Mouse (Mus musculus) frontal cortex, postnatal 10 days (tissue): Measurements from ENCODE around the gene Rcn3.
"Not testable (repeated sequence)": the region's sequence is repeated elsewhere in the genome, so short reads cannot be mapped to it uniquely, and the experiment has no call there.

Experiments
- DNase-seq, 2 experiments: peaks; one replicate each; pipeline ENCODE4 v3.0.0; 2022; ENCODE audit warnings: low spot score in 2 of 2, mixed read lengths in 1 of 2

Rcn3 gene

GRCm38 (mm10) chr7:45092048-45092447 is at the start of gene Rcn3:
Rcn3 (minus strand) TSS chr7:45092221.
- peak; percentile 66 to 70 for DNase-seq

GRCm38 (mm10) chr7:45141319-45141718 is 49.3 kb upstream of the Rcn3 start:
- DNase-seq = no peak

- DNase-seq = no peak
These were observed 48.1 kb upstream of the Rcn3 start for GRCm38 (mm10) chr7:45139904-45140723.

DNA sequence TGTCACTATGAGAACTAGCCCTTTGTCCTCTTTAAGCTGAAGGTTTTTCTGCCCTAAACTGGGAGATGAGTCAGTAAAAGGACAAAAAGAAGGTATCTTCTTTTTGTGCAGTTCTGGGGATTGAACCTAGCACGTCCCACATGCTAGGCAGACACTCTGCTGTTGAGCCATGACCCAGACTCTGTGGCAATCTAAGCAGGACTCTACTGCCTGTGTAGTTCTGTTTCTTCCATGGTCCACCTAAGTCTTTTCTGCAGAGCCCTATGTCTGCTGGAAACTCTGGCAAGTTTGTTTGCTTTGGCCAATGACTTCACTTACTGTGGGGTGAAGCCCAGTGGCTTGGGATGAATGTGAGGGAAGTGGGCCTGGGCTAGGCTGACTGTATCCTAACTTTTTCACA is 46.4 kb upstream of the Rcn3 start:
- DNase-seq = no peak

DNA sequence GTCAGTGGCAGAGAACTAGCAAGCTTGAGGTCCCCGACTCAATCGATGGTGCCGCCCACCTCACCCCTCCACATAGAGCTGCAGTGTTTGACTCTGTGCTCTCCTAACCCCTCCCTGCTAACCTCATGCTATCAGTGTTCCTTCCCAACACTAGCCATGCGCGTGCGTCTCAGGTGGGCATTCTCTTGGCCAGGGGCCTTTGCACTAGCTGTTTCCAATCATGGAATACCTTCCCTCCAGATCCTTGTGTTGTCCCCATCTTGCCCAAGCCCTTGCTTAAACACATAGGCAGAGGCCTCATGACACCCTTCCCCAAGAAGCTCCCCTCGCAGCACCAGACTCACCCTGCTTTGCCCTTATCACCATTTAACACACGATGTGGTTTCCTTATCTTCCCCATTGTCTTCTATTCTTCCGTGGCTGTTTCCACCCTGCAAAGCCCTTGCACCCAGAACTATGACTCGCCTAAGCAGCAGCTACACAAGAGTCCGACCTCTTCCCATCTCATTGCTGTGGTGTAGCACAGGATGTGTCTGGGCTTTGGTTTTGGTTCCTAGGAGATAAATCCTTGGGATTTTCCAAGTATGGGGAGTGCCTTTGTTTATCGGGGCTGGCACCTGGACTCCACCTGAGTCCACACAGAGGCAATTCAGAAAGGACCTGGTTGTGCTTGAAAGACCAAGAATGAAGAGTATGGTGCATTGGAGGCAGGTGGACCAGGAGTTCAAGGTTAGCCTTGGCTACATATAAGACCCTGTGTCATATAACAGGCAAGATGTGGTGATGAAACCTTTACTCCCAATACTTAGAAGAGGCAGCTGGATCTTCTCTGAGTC is 45.4 kb upstream of the Rcn3 start:
- DNase-seq = no peak

DNA sequence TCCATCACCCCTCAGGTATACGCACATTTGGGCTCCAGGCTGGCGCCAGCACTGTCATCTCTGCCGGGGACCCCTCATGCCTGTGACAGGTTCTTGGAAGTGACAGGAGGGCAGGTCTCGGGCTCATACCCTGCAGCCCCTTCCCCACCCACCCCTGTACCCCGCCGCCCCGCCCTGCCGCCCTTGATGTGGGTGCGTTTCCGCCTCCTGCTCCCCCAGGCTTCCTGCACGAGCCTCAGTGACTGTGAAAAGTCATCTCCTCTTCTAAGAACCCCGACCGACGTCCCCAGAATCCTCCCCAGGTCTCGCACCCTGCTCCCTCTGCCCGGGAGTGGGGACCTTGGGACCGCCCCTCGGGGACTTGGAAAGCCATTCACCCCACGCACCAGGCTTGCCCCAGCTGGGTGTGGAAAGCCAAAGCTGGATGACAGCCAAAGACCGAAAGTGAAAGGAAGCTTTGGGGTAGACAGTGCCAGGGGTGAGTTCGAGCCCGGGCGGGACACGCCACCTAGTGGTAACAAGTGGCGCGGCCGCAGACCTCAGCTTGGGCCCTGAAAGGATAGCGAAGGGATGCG is 44.1 kb upstream of the Rcn3 start, which contains the start of the genes Gm45713 and Flt3l:
Gm45713 (minus strand) TSS at position 239 of the 575 bp plus-strand sequence.
Flt3l (minus strand) TSS at position 440 of the 575 bp plus-strand sequence.
- peak; percentile 71 to 85 for DNase-seq

- no peak for DNase-seq
These were observed 43.3 kb upstream of the Rcn3 start for GRCm38 (mm10) chr7:45135370-45135769.

GRCm38 (mm10) chr7:45134544-45135026 is 42.6 kb upstream of the Rcn3 start:
- no peak for DNase-seq

- DNase-seq = no peak
These were observed 41.6 kb upstream of the Rcn3 start for GRCm38 (mm10) chr7:45133446-45134159.

- DNase-seq = no peak
These were observed 39.8 kb upstream of the Rcn3 start for GRCm38 (mm10) chr7:45131850-45132249.

DNA sequence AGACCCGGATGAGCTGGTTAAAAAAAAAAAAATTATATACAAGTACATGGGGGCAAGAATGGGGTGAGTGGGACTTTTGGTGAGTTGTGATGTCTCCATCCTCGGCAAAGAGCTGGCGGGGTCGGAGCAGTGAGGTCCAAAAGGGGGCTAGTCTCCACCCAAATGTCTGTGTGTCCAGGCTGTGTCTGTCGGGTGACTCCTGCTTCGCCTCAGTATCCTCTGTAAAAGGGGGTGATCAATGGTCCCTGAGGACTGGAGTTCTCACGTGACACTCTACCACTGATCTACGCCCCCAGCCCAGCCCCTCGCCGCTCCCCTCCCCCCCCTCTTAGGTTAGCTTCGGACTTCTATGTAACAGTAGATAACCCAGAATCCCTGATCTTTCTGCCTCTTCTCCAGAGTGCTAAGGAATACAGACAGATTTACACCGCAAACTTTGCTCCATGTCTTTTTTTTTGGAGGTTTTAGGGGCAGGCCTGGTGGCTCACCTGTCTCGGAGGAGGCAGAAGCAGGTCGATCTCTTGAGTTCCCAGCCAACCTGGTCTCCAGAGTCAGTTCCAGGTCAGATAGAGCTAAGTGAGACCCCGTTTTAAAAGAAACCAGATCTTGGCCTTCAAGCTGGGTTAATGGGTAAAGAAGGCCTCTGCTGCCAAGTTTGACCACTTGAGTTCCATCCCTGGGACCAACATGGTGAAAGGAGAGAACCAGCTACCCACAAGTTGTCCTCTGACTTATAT is 37.9 kb upstream of the Rcn3 start:
- no peak for DNase-seq

DNA sequence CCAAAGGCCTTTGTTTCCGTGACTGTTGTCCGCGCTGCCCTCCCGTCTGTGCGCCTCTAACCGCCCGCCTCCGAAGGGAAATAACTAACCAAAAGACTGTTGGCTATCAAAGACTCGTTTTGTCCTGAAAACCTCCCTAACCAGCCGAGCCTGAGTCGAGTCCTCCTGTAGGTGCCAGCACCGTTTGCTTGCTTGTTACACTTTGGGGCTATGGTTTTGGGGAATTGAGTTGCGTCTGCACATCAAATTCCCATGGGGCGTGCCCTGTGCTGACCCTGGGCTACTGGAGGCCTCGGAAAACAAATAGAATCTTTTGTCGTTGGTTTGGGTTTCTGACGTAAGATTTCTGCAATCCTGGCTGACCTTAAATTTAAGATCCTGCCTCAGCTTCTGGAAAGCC is 37.3 kb upstream of the Rcn3 start:
- no peak for DNase-seq

DNA sequence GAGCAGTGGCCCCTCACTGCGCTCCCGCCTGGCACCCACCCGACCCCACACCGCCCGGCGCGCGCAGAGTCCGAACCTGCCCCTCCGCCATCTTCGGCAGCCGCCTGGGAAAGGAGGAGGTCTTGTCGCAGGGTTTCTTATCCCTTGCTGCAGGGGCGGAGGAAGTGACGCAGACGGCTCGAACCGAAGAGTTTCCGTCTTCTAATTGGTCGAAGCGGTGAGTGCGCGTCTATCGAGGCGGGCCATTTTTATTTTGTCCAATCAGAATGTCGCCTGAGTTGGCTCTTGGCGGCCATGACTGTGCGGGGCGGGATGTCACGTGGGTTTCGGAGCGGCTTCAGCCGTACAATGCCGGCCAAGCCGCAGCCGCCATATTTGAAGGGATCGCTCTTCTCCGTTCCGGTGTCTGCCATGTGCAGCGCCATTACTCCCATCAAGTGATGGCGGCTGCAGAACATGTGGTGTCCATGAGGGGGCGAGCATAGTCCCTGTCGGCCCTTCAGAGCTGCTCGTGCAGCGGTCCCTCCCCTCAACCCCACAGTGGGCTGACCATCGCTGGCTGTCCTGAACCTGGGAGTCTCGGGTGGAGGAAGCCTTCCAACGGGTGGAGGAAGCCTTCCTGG is 36.7 kb upstream of the Rcn3 start, which contains the start of gene Rpl13a:
Rpl13a (minus strand) TSS at position 138 of the 623 bp plus-strand sequence.
- DNase-seq = peak; percentile 99

DNA sequence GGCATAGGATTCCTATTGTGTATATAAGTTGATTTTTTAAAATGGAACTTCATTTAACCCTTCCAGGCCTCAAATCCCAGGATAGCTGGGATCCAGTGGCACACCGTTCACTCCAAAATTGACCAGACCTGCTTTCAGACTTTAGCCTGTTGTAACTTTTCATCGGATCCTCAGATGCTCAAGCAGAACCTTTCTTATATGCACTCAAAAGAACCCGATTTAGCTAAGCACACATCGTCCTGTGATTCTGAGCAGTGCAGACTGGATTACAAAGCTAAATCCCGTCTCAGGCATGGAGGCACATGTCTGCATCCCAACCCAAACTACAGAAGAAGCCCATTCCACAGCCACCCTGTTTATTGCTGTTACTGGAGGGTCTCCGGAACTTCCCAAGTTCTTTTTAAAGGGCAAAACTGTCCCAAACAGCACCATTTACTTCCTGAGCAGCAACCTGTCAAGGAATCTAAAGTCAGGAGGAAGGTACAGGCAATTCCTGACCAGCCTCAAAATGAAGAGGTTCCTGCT is 35.7 kb upstream of the Rcn3 start:
- no peak for DNase-seq

- DNase-seq = no peak
These were observed 35.1 kb upstream of the Rcn3 start for GRCm38 (mm10) chr7:45126844-45127699.

- no peak for DNase-seq
These were observed 34.3 kb upstream of the Rcn3 start for GRCm38 (mm10) chr7:45126147-45126843.

DNA sequence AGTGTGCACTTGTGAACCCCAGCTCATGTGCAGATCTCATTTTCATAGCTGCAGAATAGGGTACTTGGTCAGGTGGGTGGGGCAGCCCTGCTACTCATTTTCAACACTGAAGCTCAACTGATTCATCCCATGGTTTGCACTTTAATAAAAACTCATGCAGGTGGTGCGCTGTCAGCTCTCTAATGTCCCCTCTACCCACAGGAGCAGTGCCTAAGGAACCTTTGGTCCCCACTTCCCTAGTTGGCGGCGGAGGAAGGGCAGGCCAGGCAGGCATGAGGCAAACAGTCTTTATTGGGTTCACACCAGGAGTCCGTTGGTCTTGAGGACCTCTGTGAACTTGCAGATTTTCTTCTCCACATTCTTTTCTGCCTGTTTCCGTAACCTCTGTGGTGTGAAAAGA is 33.6 kb upstream of the Rcn3 start:
- DNase-seq = not testable (repeated sequence)

DNA sequence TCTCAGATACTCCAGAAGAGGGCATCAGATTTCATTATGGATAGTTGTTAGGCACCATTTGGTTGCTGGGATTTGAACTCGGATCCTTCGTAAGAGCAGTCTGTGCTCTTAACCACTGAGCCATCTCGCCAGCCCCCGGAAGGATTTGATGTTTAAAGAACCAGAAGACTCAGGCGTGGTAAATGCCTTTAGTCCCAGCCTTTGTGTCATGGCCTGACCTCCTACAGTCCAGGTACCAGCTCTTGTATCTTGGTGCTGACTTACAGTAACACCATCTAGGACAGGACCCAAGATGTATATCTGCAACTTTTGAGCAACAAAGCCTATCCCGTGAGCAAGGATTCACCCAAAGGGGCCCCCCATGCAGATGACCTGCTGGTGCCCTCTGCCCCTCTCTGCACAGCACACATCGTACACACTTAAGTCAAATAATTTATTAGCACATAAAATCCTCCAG is 33.2 kb upstream of the Rcn3 start:
- DNase-seq = no peak
